Mouse (Mus musculus) embryonic fibroblast, embryonic 13.5 days (primary cell): ENCODE measurements around the gene Thap7.

Experiments used
- CTCF ChIP-seq: IDR thresholded peaks from 2 replicates; pipeline ENCODE4 v1.5.1; 2011; ENCODE audit warnings: mild to moderate bottlenecking, control low read depth, low read length, moderate library complexity, borderline replicate concordance; ENCODE audit not compliant: insufficient read depth
- POLR2A ChIP-seq: IDR thresholded peaks from 2 replicates; pipeline ENCODE4 v1.6.1; 2011; ENCODE audit warnings: low read depth, mild to moderate bottlenecking, control low read depth, low read length, moderate library complexity

GRCm38 (mm10) chr16:17499249-17499883 is 31.6 kb downstream of the Thap7 start:
- TF ChIP-seq CTCF, result no peak
- no peak for TF ChIP-seq POLR2A
